ENCODE assay signal across 27 mouse cellular contexts in the genomic region with DNA sequence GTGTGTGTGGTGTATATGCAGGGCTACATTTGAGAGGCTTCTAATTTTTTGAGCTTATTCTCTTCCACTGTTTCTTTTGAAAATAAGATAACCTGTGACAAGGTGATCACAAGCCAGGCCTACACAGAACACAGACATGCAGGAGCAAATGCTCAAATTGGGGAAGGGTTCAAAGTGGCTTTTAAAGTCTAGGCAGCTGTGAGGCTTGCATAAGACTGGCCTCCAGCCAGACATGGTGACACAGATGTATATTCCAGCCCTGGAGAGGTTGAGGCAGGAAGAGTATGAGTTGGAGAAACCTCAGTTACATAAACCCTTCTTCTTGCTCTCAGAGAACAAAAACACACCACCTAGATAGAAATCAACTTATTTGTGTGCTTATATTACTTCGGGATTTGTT. TPM values are rescaled to one million over a fixed set of nuclear protein-coding genes. Genes with fewer than 3 reads are reported as not detected.
"Had no signal": no experiment of that assay in that cellular context is flagged by ENCODE, and none has a peak within 500 bp of the region (broad histone marks: within the 10 kb centered on the region; RNA-seq: fewer than 3 reads in every experiment).

No protein-coding gene starts in this region.

- H3K4me1 ChIP-seq: heart, embryonic 13.5 days; heart, embryonic 15.5 days; hindbrain, embryonic 10.5 days; hindbrain, embryonic 12.5 days; hindbrain, embryonic 15.5 days; limb, embryonic 10.5 days; limb, embryonic 12.5 days; liver, embryonic 13.5 days; liver, embryonic 15.5 days had no signal

- DNase-seq: gastrocnemius, postnatal 14 days; gastrocnemius, postnatal 36 days; heart, adult 18-20 months; heart, postnatal 14 days; heart, postnatal 36 days; kidney, adult 11 months; kidney, adult 2 months; kidney, postnatal 10 days; kidney, postnatal 4 days; liver; liver, embryonic 13.5 days; liver, postnatal 0 days had no signal

- ATAC-seq: hindbrain, postnatal 0 days; intestine, embryonic 16.5 days; liver, postnatal 0 days had no signal

- H3K9me3 ChIP-seq: heart, embryonic 13.5 days; heart, embryonic 15.5 days; hindbrain, embryonic 10.5 days; hindbrain, embryonic 12.5 days; hindbrain, embryonic 15.5 days; limb, embryonic 10.5 days; limb, embryonic 12.5 days; liver, embryonic 13.5 days; liver, embryonic 15.5 days had no signal

- H3K4me2 ChIP-seq: heart, embryonic 11.5 days; heart, embryonic 13.5 days; heart, embryonic 15.5 days; hindbrain, embryonic 12.5 days; hindbrain, embryonic 15.5 days; limb, embryonic 12.5 days; liver, embryonic 11.5 days; liver, embryonic 13.5 days; liver, embryonic 15.5 days had no signal

- H3K27ac ChIP-seq: heart, embryonic 13.5 days; heart, embryonic 15.5 days; hindbrain, embryonic 10.5 days; hindbrain, embryonic 12.5 days; hindbrain, embryonic 15.5 days; hindbrain, postnatal 0 days; layer of hippocampus, adult 2 months; left cerebral cortex, adult 2 months; limb, embryonic 10.5 days; limb, embryonic 12.5 days; liver, embryonic 13.5 days; liver, embryonic 15.5 days had no signal

- H3K9ac ChIP-seq: heart, embryonic 13.5 days; heart, embryonic 15.5 days; hindbrain, embryonic 12.5 days; hindbrain, embryonic 15.5 days; limb, embryonic 12.5 days; liver, embryonic 13.5 days; liver, embryonic 15.5 days; liver, postnatal 0 days had no signal

- H3K36me3 ChIP-seq: heart, embryonic 13.5 days; heart, embryonic 15.5 days; hindbrain, embryonic 10.5 days; hindbrain, embryonic 12.5 days; hindbrain, embryonic 15.5 days; limb, embryonic 10.5 days; limb, embryonic 12.5 days; liver, embryonic 13.5 days; liver, embryonic 15.5 days had no signal

- H3K27me3 ChIP-seq: hindbrain, embryonic 12.5 days; hindbrain, embryonic 15.5 days; limb, embryonic 12.5 days; liver, embryonic 13.5 days had no signal

- H3K4me3 ChIP-seq: heart, embryonic 13.5 days; heart, embryonic 15.5 days; hindbrain, embryonic 10.5 days; hindbrain, embryonic 12.5 days; hindbrain, embryonic 15.5 days; layer of hippocampus, adult 2 months; left cerebral cortex, adult 2 months; limb, embryonic 10.5 days; limb, embryonic 12.5 days; liver, embryonic 13.5 days; liver, embryonic 15.5 days had no signal

RNA-seq across cellular contexts. Expression of gene Ccn5, which starts 53.8 kb away (rescaled TPM):
- total RNA-seq: layer of hippocampus, adult 2 months; layer of hippocampus, postnatal 25 days had no signal
- polyA plus RNA-seq: liver, embryonic 11.5 days had no signal
